Mouse (Mus musculus) gastrocnemius, postnatal 10 days (tissue): ENCODE measurements around the gene Rplp2. TPM values are rescaled to one million over a fixed set of nuclear protein-coding genes. Genes with fewer than 3 reads are reported as not detected.

Experiments
- DNase-seq: peaks from one replicate; pipeline ENCODE4 v3.0.0; 2021; ENCODE audit warnings: mixed read lengths
- total RNA-seq, 2 experiments: library from RNA; stranded (reverse); gene quantifications; 2 replicates each; pipeline ENCODE4 v1.2.3; 2021

Gene Rplp2
- total RNA-seq, 2 experiments from 2014 or later = 886 to 1,008 TPM

DNA sequence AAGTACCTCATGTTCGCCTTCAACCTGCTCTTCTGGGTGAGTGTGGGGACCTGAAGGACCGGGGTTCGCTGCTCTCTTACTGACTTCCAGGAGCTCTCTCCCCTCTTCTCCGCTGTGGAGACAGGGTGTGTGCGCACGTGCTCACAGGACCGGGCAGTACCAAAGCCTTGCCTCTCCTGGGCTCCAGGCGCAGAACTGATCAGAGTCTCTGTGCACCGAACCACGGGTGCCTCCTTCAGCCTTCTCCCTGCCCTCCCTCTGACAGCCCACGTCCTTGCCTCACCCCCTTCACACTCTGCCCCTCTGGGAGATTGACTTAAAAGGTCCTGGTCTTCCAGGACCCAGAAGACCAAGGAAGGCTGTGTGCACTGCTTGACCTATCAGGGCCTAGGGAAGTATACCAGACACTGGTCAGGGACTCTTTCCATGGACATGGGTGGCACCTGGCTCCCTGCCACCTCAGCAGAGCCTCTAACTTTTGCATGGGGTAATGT, 35.4 kb downstream of the Rplp2 start:
- no peak for DNase-seq

DNA sequence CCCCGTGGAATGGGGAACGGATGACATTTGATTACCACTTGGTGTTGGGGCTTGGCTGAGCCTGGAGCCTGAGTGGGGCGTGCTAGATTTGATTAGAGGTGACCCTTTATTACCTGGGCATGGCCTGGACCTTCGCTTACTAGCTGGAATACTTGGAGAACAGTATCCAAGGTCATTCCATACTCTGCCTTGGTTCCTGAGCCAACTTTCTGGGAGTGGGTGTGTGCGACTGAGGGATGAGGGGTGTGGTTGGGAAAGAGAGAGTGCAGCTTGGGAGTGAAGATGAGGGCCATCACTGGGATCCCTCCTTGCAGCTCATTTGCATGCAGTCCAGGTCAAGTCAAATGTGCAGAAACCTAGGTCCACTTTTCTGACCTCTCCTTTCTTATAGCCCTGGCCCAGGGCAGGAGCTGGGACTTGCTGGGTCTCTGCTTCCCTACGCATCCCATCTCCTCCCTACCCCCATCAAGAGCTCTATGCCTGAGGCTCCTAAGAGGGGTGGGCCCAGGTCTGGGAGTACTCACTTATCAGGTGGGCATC, 36.0 kb downstream of the Rplp2 start:
- DNase-seq = no peak

DNA sequence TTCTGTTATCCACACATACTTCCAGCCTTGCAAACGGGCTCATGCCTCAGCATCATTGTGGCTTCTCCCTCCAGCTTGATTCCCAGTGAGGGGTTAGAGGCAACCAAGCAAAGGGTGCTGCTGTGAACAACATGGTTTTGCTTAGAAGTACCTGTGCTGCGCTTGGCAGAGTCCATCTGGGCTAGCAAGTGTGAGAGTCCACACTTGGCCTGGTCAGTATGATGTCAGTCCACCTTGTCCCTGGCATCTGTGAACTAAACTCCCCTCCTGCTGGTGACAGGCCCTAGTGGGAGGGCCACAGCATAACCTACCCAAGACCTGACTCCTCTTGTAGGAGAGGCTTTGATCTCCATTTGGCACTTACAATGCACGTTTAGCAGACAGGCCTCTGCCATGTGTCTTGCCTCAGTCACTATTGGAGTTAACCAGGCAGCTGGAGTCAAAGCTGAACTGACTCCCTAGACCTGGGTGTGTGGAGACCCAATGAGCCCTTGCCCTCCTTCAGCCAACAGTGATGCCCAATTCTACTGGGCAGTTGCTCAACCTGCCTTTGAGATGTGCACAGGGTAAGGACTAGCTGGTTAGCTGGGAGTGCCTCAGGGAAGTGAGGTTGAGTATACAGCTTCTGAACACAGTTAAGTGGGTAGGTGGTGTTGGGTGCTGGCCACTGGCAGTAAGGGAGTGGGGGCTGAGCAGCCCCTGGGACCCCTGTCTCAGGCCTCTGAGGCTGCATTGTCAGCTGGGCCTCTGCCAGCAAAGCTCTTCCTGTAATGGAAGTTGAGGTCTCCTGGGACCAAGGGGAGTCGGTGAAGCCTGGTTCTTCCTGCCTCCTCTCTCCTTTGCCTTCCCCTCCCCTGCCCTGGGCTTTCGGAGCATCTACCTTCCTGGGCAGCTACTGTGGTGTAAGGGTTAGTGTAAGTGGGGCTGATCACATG, 37.3 kb downstream of the Rplp2 start:
- DNase-seq = no peak

DNA sequence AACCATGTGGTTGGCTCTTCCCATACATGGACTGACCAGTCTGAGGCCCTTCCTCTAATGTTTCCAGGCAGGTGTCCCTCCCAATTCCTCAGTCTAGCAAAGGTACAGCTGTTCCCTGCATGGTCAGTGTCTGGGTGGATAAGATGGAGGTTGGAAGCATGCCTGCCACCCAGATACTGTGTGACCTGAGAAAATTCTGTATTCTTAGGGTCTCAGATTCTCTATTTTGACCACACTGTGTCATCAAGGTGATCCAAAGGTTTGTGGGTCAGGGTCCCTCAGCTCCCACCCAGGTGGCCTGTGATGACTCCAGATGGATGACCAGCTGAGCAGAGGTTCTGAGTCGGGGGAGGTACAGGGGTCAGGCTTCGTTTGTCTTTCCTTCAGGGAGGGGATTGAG, 38.0 kb downstream of the Rplp2 start:
- no peak for DNase-seq

DNA sequence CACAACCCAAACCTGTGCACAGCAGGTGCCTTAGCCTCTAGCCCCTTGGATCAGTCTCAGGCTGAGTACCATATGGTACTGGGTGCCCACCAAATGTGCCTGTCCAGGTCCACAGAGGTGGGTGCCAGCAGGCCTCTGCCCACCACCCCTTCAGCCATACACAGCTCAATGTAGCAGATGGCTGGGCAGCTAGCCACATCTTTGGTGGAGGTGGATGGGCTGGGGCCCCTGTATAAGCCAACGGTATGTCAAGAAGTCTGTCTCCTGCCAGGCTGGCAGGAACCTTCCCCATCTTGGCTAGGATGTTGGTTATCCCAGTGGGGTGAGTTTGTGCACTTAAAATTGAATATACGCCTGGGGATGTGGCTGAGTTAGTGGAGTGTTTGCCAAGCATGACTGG, 38.4 kb downstream of the Rplp2 start:
- DNase-seq = no peak

DNA sequence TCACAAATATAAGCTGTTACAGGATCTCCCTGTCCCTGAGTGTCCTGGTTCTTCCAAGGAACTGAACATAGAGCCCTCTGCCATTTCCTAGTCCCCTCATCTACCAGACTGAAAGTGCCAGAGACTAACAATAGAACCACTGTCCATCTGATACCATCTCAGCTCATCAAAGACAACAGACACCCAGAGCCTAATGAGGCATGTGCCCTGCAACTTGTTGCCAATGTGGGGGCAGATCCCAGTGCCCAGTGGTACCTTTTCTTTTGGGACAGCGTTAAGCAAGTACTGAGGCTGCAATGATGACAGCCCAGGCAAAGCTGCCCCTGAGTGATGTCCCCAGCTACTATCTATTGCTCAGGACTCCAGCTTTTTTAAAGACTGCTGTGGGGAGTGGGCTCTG, 39.1 kb downstream of the Rplp2 start:
- no peak for DNase-seq

DNA sequence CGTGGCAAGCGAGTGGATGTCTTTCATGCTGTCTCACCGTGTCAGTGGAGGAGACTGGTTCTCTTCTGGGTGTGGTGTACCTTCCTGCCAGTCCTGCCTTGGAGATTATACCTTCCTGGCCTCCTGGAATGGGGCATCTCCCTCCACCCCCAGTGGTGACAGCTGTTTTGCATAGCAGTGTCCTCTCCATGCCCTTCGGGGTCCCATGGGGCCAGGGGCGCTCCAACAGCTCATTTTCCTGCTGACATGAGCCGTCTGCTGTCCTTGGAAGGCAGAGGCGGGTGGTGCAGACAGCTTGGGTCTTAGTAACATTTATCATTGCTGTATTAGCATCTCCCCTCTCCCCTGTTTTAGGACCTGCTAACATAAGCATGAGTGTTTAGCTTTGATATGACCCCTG, 40.0 kb downstream of the Rplp2 start:
- DNase-seq = no peak

DNA sequence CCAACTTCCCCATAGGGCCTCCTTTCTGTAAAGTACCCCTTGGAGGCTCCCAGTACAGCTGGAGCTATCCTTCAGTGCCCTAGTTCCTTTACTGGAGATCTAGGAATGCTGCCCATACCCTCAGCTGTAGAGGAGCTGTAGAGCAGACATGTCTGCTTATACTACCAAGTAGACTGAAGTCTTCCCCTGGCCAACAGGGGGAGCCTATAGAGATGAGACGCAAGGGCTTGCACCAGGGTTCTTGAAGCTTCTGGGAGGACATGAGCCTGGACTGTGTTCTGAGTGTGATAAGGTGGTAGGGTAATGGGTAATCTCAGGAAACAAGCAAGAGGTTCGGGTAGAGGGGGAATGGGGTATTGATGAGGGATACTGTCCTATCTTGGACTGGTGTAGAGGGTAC, 44.0 kb downstream of the Rplp2 start:
- no peak for DNase-seq

DNA sequence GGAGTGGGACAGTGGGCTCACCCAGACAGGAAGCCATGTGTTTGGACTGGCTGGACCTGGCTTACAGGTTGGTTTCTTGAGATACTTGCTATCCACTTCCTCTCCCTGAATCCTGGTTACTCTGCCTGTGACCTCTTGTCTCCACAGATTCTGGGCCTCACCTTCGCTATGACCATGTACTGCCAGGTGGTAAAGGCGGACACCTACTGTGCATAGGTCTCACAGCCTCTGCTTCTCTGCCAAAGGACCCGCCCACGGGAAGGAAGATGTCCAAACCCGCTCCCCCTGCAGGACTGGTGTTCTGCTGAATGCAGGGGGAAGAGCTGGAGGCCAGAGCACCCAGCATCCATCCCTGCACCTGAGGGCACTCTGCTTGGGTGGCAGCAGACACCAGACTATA, 45.6 kb downstream of the Rplp2 start:
- no peak for DNase-seq

DNA sequence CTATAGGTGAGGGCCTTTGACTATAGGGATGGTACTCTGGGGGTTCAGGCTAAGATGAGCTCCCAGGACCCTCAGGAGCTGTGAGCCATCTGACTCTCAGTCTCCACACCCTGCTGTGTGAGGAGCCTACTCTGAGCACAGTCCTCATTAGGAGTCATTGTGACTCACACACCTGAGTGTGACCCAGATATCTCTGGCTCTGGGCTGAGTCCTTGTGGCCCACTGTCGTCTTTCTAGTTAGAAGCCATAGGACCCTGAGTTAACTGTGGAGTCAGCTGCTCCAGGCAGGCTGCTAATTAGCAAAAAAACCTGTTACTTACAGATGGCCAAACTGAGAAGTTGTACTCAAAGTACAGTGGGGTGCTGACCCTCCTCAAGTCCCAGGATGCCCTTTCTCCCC, 46.6 kb downstream of the Rplp2 start:
- DNase-seq = no peak

DNA sequence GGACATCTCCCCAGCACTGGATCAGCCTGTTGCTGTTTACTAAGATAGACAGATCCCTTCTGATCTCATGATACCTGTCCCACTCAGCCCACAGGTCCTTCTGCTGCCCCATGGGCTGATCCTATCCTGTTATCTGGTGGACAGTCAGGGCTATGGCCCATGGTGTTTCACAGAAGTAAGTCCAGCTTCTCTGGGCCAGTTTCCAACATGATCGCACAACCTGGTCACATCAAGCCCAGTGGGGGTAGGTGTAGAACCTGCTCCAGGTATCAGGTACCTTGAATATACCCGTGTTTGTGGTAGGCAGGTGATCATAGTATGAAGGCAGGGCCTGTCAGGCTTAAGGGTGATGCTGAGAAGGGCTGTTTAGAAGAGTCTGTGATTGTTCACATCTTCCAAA, 48.2 kb downstream of the Rplp2 start:
- DNase-seq = no peak

DNA sequence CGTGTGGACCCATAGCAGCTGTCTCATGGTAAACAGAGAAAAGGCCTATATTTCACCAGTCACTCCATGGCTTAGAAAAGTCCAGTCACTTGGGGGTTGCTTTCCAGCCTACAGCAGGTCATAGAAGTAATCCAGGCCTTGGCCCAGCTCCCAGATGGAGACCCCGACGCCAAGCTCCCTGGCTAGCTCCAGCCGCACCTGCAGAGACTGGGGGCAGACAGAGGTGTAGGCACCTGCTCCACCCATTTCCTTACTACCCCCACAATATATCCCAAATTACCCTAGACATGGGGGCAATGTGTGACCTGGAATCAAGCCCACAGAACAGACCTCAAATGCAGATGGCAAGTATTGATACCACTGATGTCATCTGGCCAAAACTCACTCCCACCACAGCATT, 48.8 kb downstream of the Rplp2 start:
- DNase-seq = no peak

DNA sequence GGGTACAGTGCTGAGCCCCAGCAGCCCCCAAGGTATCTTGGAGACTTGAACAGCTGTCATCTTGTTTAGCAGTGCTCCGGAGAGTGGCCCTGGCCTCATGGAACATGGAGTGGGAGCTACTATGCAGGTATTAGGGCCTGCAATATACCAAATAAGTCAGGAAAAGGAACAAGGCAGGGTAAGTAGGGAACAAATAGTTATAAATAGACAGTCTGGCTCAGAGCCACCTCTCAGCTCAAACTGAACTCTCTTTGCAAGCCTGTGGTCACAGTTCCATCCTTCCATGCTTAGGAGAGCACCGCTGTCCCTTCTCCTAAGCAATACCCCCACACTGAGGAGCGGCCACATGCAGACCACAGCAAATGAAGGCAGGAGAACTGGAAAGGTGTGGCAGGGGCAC, 50.4 kb downstream of the Rplp2 start:
- DNase-seq = no peak

Other genes starting within 250 kb of the Rplp2 start
- not detected for gene Lmntd2, start 233.3 kb upstream of the Rplp2 start, total RNA-seq
- 1 to 10 TPM; 2.1 to 2.8 TPM for gene Rassf7, start 231.5 kb upstream of the Rplp2 start, total RNA-seq
- gene Phrf1, start 218.6 kb upstream of the Rplp2 start, total RNA-seq = 10 to 100 TPM; 29.8 to 37.0 TPM
- gene Irf7, start 180.9 kb upstream of the Rplp2 start, total RNA-seq = 1 to 10 TPM in 1 of 2 experiments, under 1 TPM in 1; 0.59 to 1.2 TPM
- gene Cdhr5, start 170.6 kb upstream of the Rplp2 start, total RNA-seq = 1 to 10 TPM; 1.0 to 1.1 TPM
- 1 to 10 TPM in 1 of 2 experiments, under 1 TPM in 1; 0.99 to 2.5 TPM for gene Sct, start 168.2 kb upstream of the Rplp2 start, total RNA-seq
- gene Drd4, start 155.4 kb upstream of the Rplp2 start, total RNA-seq = under 1 TPM; 0.70 to 0.99 TPM
- gene Deaf1, start 119.7 kb upstream of the Rplp2 start, total RNA-seq = 10 to 100 TPM; 24.6 to 28.7 TPM
- gene Tmem80, start 119.6 kb upstream of the Rplp2 start, total RNA-seq = 10 to 100 TPM; 12.1 to 12.8 TPM
- 1 to 10 TPM; 1.5 to 2.3 TPM for gene Eps8l2, start 108.5 kb upstream of the Rplp2 start, total RNA-seq
- 100 to 1,000 TPM; 110 to 111 TPM for gene Taldo1, start 55.2 kb upstream of the Rplp2 start, total RNA-seq
- 10 to 100 TPM; 12.1 to 13.5 TPM for gene Gatd1, start 33.2 kb upstream of the Rplp2 start, total RNA-seq
- gene Cend1, start 17.9 kb upstream of the Rplp2 start, total RNA-seq = 1 to 10 TPM in 1 of 2 experiments, under 1 TPM in 1; 0.66 to 1.4 TPM
- 10 to 100 TPM; 14.5 to 25.7 TPM for gene Slc25a22, start 9.5 kb upstream of the Rplp2 start, total RNA-seq
- gene Pidd1, start 3.3 kb upstream of the Rplp2 start, total RNA-seq = 1 to 10 TPM; 2.4 to 3.2 TPM
- gene Pnpla2, start 7.8 kb downstream of the Rplp2 start, total RNA-seq = 100 to 1,000 TPM; 119 to 151 TPM
- gene Cracr2b, start 13.7 kb downstream of the Rplp2 start, total RNA-seq = 1 to 10 TPM; 8.6 to 9.9 TPM
- gene Cd151, start 20.0 kb downstream of the Rplp2 start, total RNA-seq = 10 to 100 TPM; 77.7 to 88.5 TPM
- gene Polr2l, start 27.8 kb downstream of the Rplp2 start, total RNA-seq = 10 to 100 TPM; 43.4 to 49.0 TPM
- gene Tspan4, start 27.9 kb downstream of the Rplp2 start, total RNA-seq = 10 to 100 TPM; 18.6 to 21.0 TPM
- 10 to 100 TPM; 22.7 to 22.8 TPM for gene Chid1, start 92.5 kb downstream of the Rplp2 start, total RNA-seq
- 10 to 100 TPM; 45.1 to 48.9 TPM for gene Ap2a2, start 114.8 kb downstream of the Rplp2 start, total RNA-seq
- not detected for gene Muc6, start 207.9 kb downstream of the Rplp2 start, total RNA-seq
- under 1 TPM; 0.28 to 0.32 TPM for gene Muc2, start 243.0 kb downstream of the Rplp2 start, total RNA-seq